Mouse (Mus musculus) layer of hippocampus, postnatal 10 days (tissue): ENCODE measurements at regions not wholly inside any gene's neighbourhood (a gene's known extent, or its start where the extent isn't known, plus 50 kb on each side); places are given as distances from the start of the nearest gene placed in this dataset.

ENCODE experiments used
- DNase-seq, 2 experiments: peaks; one replicate each; pipeline ENCODE4 v3.0.0; 2021; ENCODE audit warnings: low spot score in 2 of 2

GRCm38 (mm10) chr9:30283771-30284148 lies 143.1 kb upstream of the Snx19 start:
- DNase-seq, result no peak

- no peak for DNase-seq
Observed at GRCm38 (mm10) chr9:30284562-30285323, 142.2 kb upstream of the Snx19 start.

GRCm38 (mm10) chr9:30285324-30285599 lies 141.6 kb upstream of the Snx19 start:
- no peak for DNase-seq

- DNase-seq, result peak; percentile 77 to 79
Observed at GRCm38 (mm10) chr9:30299844-30300243, 127.1 kb upstream of the Snx19 start.

- no peak for DNase-seq
Observed at GRCm38 (mm10) chr9:30308281-30308680, 118.6 kb upstream of the Snx19 start.

GRCm38 (mm10) chr9:30313360-30313759 lies 113.5 kb upstream of the Snx19 start:
- DNase-seq, result no peak

- DNase-seq, result peak; percentile 7 to 15
Observed at GRCm38 (mm10) chr9:30314355-30315171, 112.3 kb upstream of the Snx19 start.

- peak; percentile 72 to 73 for DNase-seq
Observed at GRCm38 (mm10) chr9:30315172-30315644, 111.7 kb upstream of the Snx19 start.

GRCm38 (mm10) chr9:30344866-30345265 lies 82.0 kb upstream of the Snx19 start:
- DNase-seq, result no peak

- DNase-seq, result no peak
Observed at GRCm38 (mm10) chr9:30353965-30354364, 72.9 kb upstream of the Snx19 start.

GRCm38 (mm10) chr9:30355642-30356041 lies 71.3 kb upstream of the Snx19 start:
- no peak for DNase-seq

GRCm38 (mm10) chr9:30369554-30370440 lies 57.1 kb upstream of the Snx19 start:
- no peak for DNase-seq

GRCm38 (mm10) chr9:30370789-30371188 lies 56.1 kb upstream of the Snx19 start:
- no peak for DNase-seq

- DNase-seq, result no peak
Observed at GRCm38 (mm10) chr9:30376908-30377307, 50.0 kb upstream of the Snx19 start.
